In genomic region chr17:86766412-86766811, GRCm38 (mm10) we compare ENCODE assay signal across 23 mouse cellular contexts. TPM values are rescaled to one million over a fixed set of nuclear protein-coding genes. Genes with fewer than 3 reads are reported as not detected.
DNase-seq lines count a peak whose midpoint lies in the region; ATAC-seq and TF ChIP-seq lines count a peak whose summit lies in the region.
"Had no signal": no experiment of that assay in that cellular context is flagged by ENCODE, and none has a peak within 500 bp of the region (broad histone marks: within the 10 kb centered on the region; RNA-seq: fewer than 3 reads in every experiment).

No protein-coding gene starts in this region.

- H3K9ac ChIP-seq in heart, adult 2 months (ENCODE audit: low read depth, low read length): no peak overlapping the region
- H3K9ac ChIP-seq in heart, embryonic 12.5 days: no peak overlapping the region
- H3K9ac ChIP-seq in stomach, postnatal 0 days (ENCODE audit: low read length): no peak overlapping the region
- H3K9ac ChIP-seq: hindbrain, embryonic 15.5 days; lung, embryonic 14.5 days; midbrain, embryonic 15.5 days; neural tube, embryonic 13.5 days had no signal

- H3K36me3 ChIP-seq in heart, adult 2 months (ENCODE audit: control insufficient read depth, insufficient read depth, low read length): peaks cover 65% of the 10 kb centered on the region
- no peaks in the 10 kb centered on the region for H3K36me3 ChIP-seq in heart, embryonic 12.5 days
- no peaks in the 10 kb centered on the region for H3K36me3 ChIP-seq in stomach, postnatal 0 days (ENCODE audit: control insufficient read depth, insufficient read depth, low read length)
- H3K36me3 ChIP-seq: hindbrain, embryonic 15.5 days; midbrain, embryonic 15.5 days; neural tube, embryonic 13.5 days had no signal

- no peak for TF ChIP-seq EP300 in heart, adult 2 months (IDR thresholded peaks at IDR 0.05; ENCODE audit: insufficient read depth, low read depth, low read length)
- no peak for TF ChIP-seq EP300 in stomach, postnatal 0 days (optimal IDR thresholded peaks at IDR 0.05)

- no peaks in the 10 kb centered on the region for H3K9me3 ChIP-seq in heart, embryonic 12.5 days (replicated peaks)
- H3K9me3 ChIP-seq in stomach, postnatal 0 days (ENCODE audit: control insufficient read depth, low read length): no peaks in the 10 kb centered on the region
- H3K9me3 ChIP-seq: hindbrain, embryonic 15.5 days; midbrain, embryonic 15.5 days; neural tube, embryonic 13.5 days had no signal

- H3K4me1 ChIP-seq in heart, adult 2 months (ENCODE audit: control insufficient read depth, insufficient read depth, low read length): peaks cover 65% of the 10 kb centered on the region
- H3K4me1 ChIP-seq in heart, embryonic 12.5 days (replicated peaks): peaks cover 32% of the 10 kb centered on the region
- H3K4me1 ChIP-seq in stomach, postnatal 0 days (replicated peaks; ENCODE audit: control insufficient read depth, insufficient read depth): peaks cover 6% of the 10 kb centered on the region; the same call in 1 of the 2 replicates
- H3K4me1 ChIP-seq: hindbrain, embryonic 15.5 days; midbrain, embryonic 15.5 days had no signal

- H3K4me2 ChIP-seq in heart, embryonic 12.5 days: no peak overlapping the region
- no peak overlapping the region for H3K4me2 ChIP-seq in stomach, postnatal 0 days (replicated peaks; ENCODE audit: low read depth)
- H3K4me2 ChIP-seq: hindbrain, embryonic 15.5 days; lung, embryonic 14.5 days; midbrain, embryonic 15.5 days; neural tube, embryonic 13.5 days had no signal

- peak; percentile 52 for TF ChIP-seq CTCF in heart, adult 2 months (IDR thresholded peaks at IDR 0.05)
- TF ChIP-seq CTCF in layer of hippocampus, adult 2 months (conservative IDR thresholded peaks at IDR 0.05): peak; percentile 51
- peak; percentile 15 for TF ChIP-seq CTCF in stomach, postnatal 0 days (IDR thresholded peaks at IDR 0.05; ENCODE audit: low read depth)

- 83% methylated on average over 4 of the region's 4 CpGs for WGBS in heart, adult 2 months
- 82% methylated on average over 4 of the region's 4 CpGs for WGBS in heart, embryonic 12.5 days
- WGBS in stomach, postnatal 0 days: 88% methylated on average over 4 of the region's 4 CpGs

- H3K27me3 ChIP-seq in heart, adult 2 months (ENCODE audit: control insufficient read depth, insufficient read depth, low read length): no peaks in the 10 kb centered on the region
- no peaks in the 10 kb centered on the region for H3K27me3 ChIP-seq in heart, embryonic 12.5 days (replicated peaks)
- no peaks in the 10 kb centered on the region for H3K27me3 ChIP-seq in stomach, postnatal 0 days (ENCODE audit: control insufficient read depth, insufficient read depth, low read length)
- H3K27me3 ChIP-seq: hindbrain, embryonic 15.5 days; midbrain, embryonic 15.5 days; neural tube, embryonic 13.5 days had no signal

- TF ChIP-seq POLR2A in heart, adult 2 months (IDR thresholded peaks at IDR 0.05; ENCODE audit: insufficient read depth, low read depth, low read length): no peak

- intact Hi-C loops in heart, adult 2 months (cut with DNase I): no loop called here
- intact Hi-C loops in heart, postnatal 10 days (cut with DNase I): no loop called here

- H3K4me3 ChIP-seq in heart, adult 2 months: no peak overlapping the region
- no peak overlapping the region for H3K4me3 ChIP-seq in heart, embryonic 12.5 days
- no peak overlapping the region for H3K4me3 ChIP-seq in layer of hippocampus, adult 2 months
- H3K4me3 ChIP-seq in stomach, postnatal 0 days (ENCODE audit: low read depth, low read length): no peak overlapping the region
- H3K4me3 ChIP-seq: hindbrain, embryonic 15.5 days; midbrain, embryonic 15.5 days; myocyte; neural tube, embryonic 13.5 days had no signal

- no peak for DNase-seq in heart, adult 2 months
- DNase-seq in layer of hippocampus, adult 2 months (ENCODE audit: low spot score in 2 of 2): no peak
- no peak for DNase-seq in layer of hippocampus, postnatal 25 days (ENCODE audit: extremely low spot score in 1 of 2, low spot score in 1 of 2)
- peak; percentile 34 for DNase-seq in lung, postnatal 10 days
- DNase-seq in lung, adult 18-20 months: no peak
- no peak for DNase-seq in stomach, postnatal 0 days (ENCODE audit: low spot score)
- DNase-seq in heart, postnatal 10 days: no peak
- DNase-seq: adrenal gland, postnatal 25 days; cerebellum, adult 9-11 months; gastrocnemius, postnatal 10 days; heart, adult 18-20 months; heart, postnatal 4 days; kidney, postnatal 14 days; lung, embryonic 14.5 days; thymus, postnatal 25 days had no signal

- no peak for ATAC-seq in heart, embryonic 12.5 days (ENCODE audit: insufficient number of reproducible peaks, low FRiP score)
- no peak for ATAC-seq in stomach, postnatal 0 days (ENCODE audit: low FRiP score, low TSS enrichment)
- ATAC-seq: forebrain, embryonic 14.5 days; intestine, embryonic 16.5 days; midbrain, embryonic 15.5 days had no signal

- peaks cover 11% of the 10 kb centered on the region for H3K79me2 ChIP-seq in heart, adult 2 months (replicated peaks; ENCODE audit: control insufficient read depth, insufficient read depth, low read length)

- H3K27ac ChIP-seq in heart, adult 2 months: peak overlapping the region; percentile 91
- H3K27ac ChIP-seq in heart, embryonic 12.5 days (ENCODE audit: poor library complexity, severe bottlenecking): no peak overlapping the region
- H3K27ac ChIP-seq in layer of hippocampus, adult 2 months: peak overlapping the region; percentile 77; the same call in 1 of the 2 replicates
- no peak overlapping the region for H3K27ac ChIP-seq in stomach, postnatal 0 days (replicated peaks)
- H3K27ac ChIP-seq: hindbrain, embryonic 15.5 days; macrophage; midbrain, embryonic 15.5 days; neural tube, embryonic 13.5 days had no signal

RNA-seq across cellular contexts. Expression of gene Epas1, which starts 12.9 kb away (rescaled TPM):
- total RNA-seq in heart, adult 2 months (2021): 100 to 1,000 TPM; 244 to 277 TPM
- polyA plus RNA-seq in heart, adult 2 months (2012; rRNA removed): 115 and 119 TPM in 2 replicates
- 7.2 and 9.6 TPM in 2 replicates for polyA plus RNA-seq in heart, embryonic 12.5 days (2016; fragmentation: Nextera tagmentation; extraction: Ambion mirVana)
- 10 to 100 TPM; 98.7 to 99.2 TPM for total RNA-seq in layer of hippocampus, adult 2 months (2021)
- 10 to 100 TPM; 75.1 to 99.4 TPM for total RNA-seq in layer of hippocampus, postnatal 25 days (2021)
- polyA plus RNA-seq in stomach, postnatal 0 days (2015; fragmentation: Nextera tagmentation; extraction: Ambion mirVana): 4.7 and 5.5 TPM in 2 replicates
- 100 to 1,000 TPM; 222 to 225 TPM for total RNA-seq in heart, postnatal 10 days (2021)

Comparison
In these comparisons a context has a peak if more than half of its experiments do, and no peak if none do; other contexts are left out.
1. H3K27ac ChIP-seq: peak in heart, adult 2 months (single experiment) and layer of hippocampus, adult 2 months (single experiment); none in heart, embryonic 12.5 days (single experiment) and stomach, postnatal 0 days (single experiment).
2. Peak in every context shown above with its lines, with median percentiles within 50 percentile points of each other: CTCF ChIP-seq.